Mouse (Mus musculus) gastrocnemius, postnatal 25 days (tissue): ENCODE results near the gene Pdzrn3. TPM values are rescaled to one million over a fixed set of nuclear protein-coding genes. Genes with fewer than 3 reads are reported as not detected.

ENCODE experiments used
- DNase-seq: peaks from one replicate; pipeline ENCODE4 v3.0.0; 2022
- long read RNA-seq, 2 experiments: library from polyadenylated mRNA; stranded (forward); transcript quantifications; one replicate each; pipeline ENCODE4 v2.0.0; 2021
- total RNA-seq, 2 experiments: library from RNA; stranded (reverse); gene quantifications; 1 replicate in 1 of 2; 2 replicates in 1 of 2; pipeline ENCODE4 v1.2.3; 2021

The Pdzrn3 gene
- total RNA-seq, result 10 to 100 TPM; 52.5 to 72.9 TPM
- long read RNA-seq, experiment 1, full-length matches to known transcripts, result 6 of 164 reads
- long read RNA-seq, experiment 1, partial matches to known transcripts, result 6 of 164 reads
- long read RNA-seq, experiment 1, other reads (novel, unspliced or antisense), result 152 of 164 reads
- long read RNA-seq, experiment 2, full-length matches to known transcripts, result 9 of 92 reads
- long read RNA-seq, experiment 2, partial matches to known transcripts, result 6 of 92 reads
- long read RNA-seq, experiment 2, other reads (novel, unspliced or antisense), result 77 of 92 reads

GRCm38 (mm10) chr6:101377167-101377934 lies at the start of gene Pdzrn3:
Gene Pdzrn3 (minus strand): TSS chr6:101377897.
- peak; percentile 69 for DNase-seq

DNA sequence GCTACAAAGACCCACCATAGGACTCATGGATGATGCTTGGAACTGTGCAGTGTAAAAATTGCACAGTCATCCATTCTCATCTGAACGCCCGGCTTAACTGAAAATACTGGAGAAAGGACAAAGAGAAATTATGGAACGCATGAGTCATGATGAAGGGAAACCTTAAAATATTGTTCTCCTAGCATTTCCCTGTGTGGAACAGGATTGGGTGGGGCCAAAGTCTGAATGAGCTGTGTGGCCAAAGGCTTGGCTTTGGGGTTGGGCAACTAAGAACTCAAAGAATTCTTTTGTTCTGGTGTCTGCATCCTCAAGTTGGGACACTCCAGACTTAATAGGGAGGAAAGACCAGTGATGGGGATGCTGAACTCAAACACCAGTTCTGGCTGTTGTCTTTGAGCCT lies 49.6 kb upstream of the Pdzrn3 start:
- DNase-seq, result no peak

GRCm38 (mm10) chr6:101426301-101426700 lies 48.6 kb upstream of the Pdzrn3 start:
- DNase-seq, result no peak

GRCm38 (mm10) chr6:101422084-101422954 lies 44.6 kb upstream of the Pdzrn3 start:
- DNase-seq, result no peak

DNA sequence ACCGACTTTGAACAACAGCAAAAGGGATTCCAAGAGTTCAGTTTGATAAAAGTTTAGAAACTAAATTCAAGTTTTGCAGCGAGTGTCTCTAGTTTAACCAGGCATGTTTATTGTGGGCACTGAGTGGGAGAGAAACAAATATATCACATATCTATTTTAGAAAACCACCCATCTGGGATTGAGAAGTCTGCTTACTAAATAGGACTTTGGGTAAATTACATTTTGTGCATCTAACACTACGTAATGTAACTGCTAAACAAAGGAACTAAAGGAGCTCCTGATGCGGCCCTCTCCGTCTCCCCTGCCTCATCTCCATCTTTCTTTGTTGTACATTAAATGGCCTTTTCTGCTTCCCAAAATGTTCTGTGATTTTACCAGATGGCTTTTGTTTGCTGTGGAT lies 40.5 kb upstream of the Pdzrn3 start:
- DNase-seq, result no peak

- no peak for DNase-seq
These were observed 34.0 kb upstream of the Pdzrn3 start for GRCm38 (mm10) chr6:101411701-101412100.

GRCm38 (mm10) chr6:101411064-101411463 lies 33.4 kb upstream of the Pdzrn3 start:
- DNase-seq, result no peak

DNA sequence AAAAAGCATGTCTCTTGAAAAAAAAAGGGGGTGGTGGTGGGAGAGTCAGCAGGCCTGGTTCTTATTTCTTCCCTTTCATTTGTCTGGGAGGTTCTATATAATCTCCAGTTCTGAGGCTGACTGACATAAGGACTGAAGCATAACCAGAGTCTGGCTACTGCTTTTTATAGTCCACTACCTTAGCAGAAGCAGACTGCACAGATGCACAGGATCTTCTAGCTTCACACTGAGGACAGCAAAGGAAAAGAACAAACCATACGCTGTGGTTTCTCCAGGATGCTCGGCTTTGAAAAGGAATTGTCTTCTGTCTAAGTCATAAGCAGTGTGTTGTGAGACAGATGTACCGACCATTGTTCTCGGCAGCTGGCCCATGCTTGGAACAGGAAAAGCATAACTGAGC lies 19.0 kb upstream of the Pdzrn3 start:
- no peak for DNase-seq

GRCm38 (mm10) chr6:101395908-101396307 lies 18.2 kb upstream of the Pdzrn3 start:
- DNase-seq, result no peak

GRCm38 (mm10) chr6:101392801-101393117 lies 15.1 kb upstream of the Pdzrn3 start:
- no peak for DNase-seq

GRCm38 (mm10) chr6:101392107-101392800 lies 14.6 kb upstream of the Pdzrn3 start:
- DNase-seq, result no peak

- DNase-seq, result no peak
These were observed 7.8 kb upstream of the Pdzrn3 start for GRCm38 (mm10) chr6:101385490-101385889.

- no peak for DNase-seq
These were observed 7.3 kb upstream of the Pdzrn3 start for GRCm38 (mm10) chr6:101384958-101385357.

DNA sequence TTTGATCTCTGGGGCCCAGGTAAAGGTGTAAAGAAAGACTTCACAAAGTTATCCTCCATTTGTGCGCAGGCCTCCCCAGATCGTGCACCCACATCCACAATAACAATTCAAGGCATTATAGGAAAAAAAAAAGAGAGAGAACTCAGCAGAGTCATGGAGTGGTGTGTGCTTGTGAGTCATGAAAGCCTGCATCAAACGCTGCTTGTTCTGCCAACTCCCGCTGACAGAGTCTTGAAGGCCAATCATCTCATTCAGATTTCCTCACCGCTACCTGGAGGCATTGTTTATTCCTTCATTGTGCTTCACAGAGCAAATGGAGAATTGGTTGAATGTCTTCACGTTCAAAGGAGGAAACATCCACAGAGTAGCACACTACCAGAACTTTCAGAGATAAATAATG lies 6.8 kb upstream of the Pdzrn3 start:
- no peak for DNase-seq

GRCm38 (mm10) chr6:101382891-101383290 lies 5.2 kb upstream of the Pdzrn3 start:
- DNase-seq, result no peak

GRCm38 (mm10) chr6:101379546-101379945 lies 1.8 kb upstream of the Pdzrn3 start:
- DNase-seq, result no peak

- DNase-seq, result peak; percentile 64
These were observed 375 bp upstream of the Pdzrn3 start for GRCm38 (mm10) chr6:101377935-101378609.

DNA sequence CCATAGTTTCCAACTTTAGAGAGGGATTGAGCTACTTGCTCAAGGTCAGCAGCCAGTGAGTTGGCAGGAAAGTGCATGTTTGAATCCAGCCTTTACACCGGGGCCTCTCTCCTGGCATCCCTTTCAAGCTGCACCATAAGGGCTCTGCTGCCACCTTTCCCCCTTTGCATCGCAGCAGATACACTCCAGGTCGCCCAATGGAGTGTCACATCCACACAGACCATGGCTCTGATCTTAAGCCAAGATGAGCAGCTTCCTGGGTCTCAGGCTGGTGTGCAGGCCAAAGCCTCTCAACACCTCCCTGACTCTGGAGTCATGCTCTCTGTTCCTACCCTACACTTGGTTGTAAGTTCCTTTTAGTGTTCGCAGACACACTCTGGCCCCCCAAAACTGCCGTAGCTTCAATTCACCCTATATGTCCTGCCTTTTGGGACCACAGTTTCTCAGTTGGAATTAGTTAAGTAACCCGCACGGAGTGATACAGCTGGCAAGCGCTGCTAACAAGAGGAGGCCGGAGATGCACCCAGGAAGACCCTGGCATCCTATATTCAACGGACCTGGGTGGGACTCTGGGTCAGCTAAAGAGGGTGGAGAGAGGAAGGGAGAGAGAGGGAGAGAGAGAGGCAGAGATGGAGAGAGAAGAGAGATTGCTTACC lies 1.1 kb downstream of the Pdzrn3 start:
- peak; percentile 25 for DNase-seq

- DNase-seq, result no peak
These were observed 1.6 kb downstream of the Pdzrn3 start for GRCm38 (mm10) chr6:101376049-101376448.

- DNase-seq, result peak; percentile 67
These were observed 3.0 kb downstream of the Pdzrn3 start for GRCm38 (mm10) chr6:101374721-101375120.

DNA sequence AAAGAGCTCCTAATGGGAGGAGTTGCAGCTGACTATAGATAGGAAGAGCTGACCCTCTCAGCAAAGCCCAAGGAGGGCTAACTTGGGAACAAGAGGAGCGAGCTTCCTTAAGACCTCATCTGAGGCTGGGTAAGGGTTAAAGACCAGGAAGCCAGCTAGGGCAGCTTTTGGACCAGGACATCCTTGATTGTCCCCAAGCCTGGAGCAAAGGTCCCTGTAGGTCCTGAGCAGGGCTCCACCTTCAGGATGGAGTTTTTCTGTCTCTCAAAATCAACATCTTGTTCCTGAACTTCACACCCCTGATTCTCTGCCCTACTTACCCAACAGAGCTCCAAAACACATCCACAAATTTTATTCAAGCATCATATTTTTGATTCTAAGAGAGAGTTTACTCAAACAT lies 3.5 kb downstream of the Pdzrn3 start:
- no peak for DNase-seq
